Mouse (Mus musculus) urinary bladder, postnatal 10 days (tissue): Measurements from ENCODE around the gene Gja8.

Source experiments
- DNase-seq: peaks from one replicate; pipeline ENCODE4 v3.0.0; 2022; ENCODE audit warnings: low spot score

Gene Gja8

GRCm38 (mm10) chr3:96879536-96879935 lies 46.3 kb downstream of the Gja8 start:
- DNase-seq, result no peak

DNA sequence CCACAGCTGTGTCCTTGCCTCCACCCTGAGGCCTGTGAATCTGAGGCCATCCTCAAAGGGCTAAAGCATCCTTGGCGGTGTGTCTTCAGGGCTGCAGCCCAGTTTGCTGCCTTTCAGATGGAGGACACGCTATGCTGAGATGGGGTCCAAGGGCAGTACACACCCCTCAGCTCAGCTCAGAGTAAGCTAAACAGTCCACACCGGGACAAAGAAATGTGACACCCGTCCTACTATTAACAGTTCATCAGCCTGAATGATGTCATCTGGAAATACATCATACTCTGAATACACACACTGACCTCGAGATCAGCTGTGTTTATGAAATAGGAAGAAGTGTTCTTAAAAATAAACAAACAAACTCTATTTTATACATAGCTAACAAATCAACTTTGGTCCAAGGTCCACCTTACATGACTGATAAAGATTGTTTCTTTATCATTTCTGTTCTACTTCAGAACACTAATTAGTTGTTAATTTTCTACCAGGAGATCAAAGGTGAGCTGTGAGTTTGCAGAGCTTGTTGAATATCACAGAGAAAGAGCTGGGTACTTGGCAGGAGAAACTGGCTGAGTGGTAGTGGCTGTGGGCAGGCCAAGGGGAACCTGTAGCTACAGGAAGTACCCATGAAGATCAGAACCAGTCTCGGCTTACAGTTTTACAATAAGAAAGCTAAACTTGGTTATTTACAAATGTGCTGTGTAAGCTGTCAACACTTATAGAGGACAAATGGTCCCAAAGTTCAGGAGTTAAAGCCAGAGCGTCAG lies 50.8 kb downstream of the Gja8 start:
- no peak for DNase-seq

GRCm38 (mm10) chr3:96872501-96872900 lies 53.3 kb downstream of the Gja8 start:
- no peak for DNase-seq

- no peak for DNase-seq
Observed at GRCm38 (mm10) chr3:96871070-96871469, 54.8 kb downstream of the Gja8 start.

DNA sequence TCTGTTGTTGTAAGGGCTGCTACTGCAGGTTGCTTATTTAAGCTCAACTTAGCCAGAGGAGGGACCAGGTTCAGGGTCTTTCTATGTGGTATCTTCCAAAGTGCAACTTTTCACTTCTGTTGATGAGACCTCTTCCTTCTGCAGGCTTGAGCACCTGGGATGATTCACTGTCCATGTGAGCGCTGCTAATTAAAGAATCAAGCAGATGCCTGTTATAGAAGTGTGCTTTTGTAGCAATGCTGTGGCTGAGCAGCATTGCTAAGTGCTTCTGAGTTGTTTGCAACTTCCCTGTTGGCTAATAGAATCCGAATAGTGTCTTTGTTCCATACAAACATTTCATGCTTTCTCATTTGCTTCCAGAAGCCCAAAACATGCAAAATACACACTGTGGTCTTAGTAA lies 55.5 kb downstream of the Gja8 start:
- DNase-seq, result no peak

DNA sequence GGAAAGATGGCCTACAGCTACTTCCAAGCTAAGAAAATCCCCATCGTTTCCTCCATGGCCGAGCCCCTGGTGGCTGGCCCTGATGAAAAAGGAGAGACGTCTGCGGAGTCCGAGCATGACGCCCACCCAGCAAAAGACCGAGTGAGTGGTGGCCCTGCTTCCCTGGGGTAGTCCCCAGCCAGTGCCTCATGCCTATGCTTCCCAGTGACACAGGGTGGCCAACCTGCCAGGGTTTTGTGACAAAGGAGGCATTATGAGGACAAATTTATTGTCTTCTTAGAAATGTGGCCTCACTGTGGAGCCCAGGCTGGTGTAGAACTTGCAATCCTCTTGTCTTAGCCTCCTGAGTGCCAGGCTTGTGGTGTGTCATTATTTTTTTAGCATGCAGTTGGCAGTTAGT lies 56.7 kb downstream of the Gja8 start:
- DNase-seq, result no peak

DNA sequence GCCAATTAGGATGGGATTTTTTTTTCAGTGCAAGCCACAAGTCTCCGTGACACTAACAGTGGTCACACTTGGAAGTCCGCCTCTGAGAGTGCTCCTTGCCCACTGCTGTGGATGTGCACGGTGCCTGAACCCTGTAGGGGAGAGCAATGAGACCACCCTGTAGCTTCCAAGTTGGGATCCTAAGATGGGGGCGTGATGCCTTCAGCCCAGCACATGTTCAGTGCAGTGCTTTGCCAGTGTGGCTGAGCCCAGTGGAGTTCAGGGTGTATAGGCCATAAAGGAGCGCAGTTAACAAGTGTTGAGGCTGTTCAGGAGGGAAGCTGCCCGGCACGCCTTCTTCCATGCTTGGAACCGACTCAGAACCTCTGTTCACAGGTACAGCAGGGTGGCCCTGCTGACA lies 57.3 kb downstream of the Gja8 start:
- DNase-seq, result no peak

DNA sequence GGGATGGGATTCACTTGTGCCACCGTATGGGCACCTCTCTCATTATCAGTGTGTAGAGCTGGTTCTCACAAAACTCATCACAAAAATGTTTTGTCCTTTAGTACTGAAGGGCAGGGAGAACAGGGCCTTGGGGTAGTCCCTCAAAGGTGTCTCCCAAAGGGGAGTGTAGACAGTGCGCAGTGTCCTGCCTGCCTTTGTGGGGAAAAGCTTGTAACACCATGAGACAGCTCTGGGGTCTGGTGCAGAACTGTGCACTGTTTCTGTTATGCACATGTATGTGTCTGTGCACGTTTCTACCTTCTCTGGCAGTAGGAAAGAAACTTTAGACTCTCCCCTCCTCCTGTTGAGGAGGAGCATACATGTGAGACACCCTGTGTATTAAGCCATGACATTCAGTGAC lies 58.0 kb downstream of the Gja8 start:
- DNase-seq, result no peak
